Mouse (Mus musculus) hindbrain, embryonic 16.5 days (tissue): ENCODE results near the gene Ndufv3. TPM values are rescaled to one million over a fixed set of nuclear protein-coding genes. Genes with fewer than 3 reads are reported as not detected.
"Not testable (repeated sequence)": the region's sequence is repeated elsewhere in the genome, so short reads cannot be mapped to it uniquely, and the experiment has no call there.

ENCODE experiments used
- ATAC-seq: fragments of 200-750 bp; cut with Nextera tagmentation; 2 replicates; pipeline ENCODE4 v1.8.0; 2017; ENCODE audit warnings: moderate TSS enrichment, moderate library complexity
- H3K27ac ChIP-seq: fragments of 300-500 bp; sonication (generic); 2 replicates; pipeline ENCODE4 v1.5.1; 2014; ENCODE audit warnings: low read depth, mild to moderate bottlenecking, control low read depth, low read length, moderate library complexity
- H3K27me3 ChIP-seq: fragments of 300-500 bp; sonication (generic); replicated peaks from 2 replicates; pipeline ENCODE4 v1.6.1; 2014; ENCODE audit warnings: low read length; ENCODE audit not compliant: control insufficient read depth, insufficient read depth
- H3K36me3 ChIP-seq: fragments of 300-500 bp; sonication (generic); 2 replicates; pipeline ENCODE4 v1.6.1; 2014; ENCODE audit warnings: mild to moderate bottlenecking, low read length, moderate library complexity, mixed read lengths; ENCODE audit not compliant: control insufficient read depth, insufficient read depth
- H3K4me1 ChIP-seq: fragments of 300-500 bp; sonication (generic); 2 replicates; pipeline ENCODE4 v1.6.1; 2014; ENCODE audit warnings: low read depth, low read length; ENCODE audit not compliant: control insufficient read depth, insufficient read depth
- H3K4me2 ChIP-seq: fragments of 300-500 bp; sonication (generic); 2 replicates; pipeline ENCODE4 v1.6.1; 2014; ENCODE audit warnings: mild to moderate bottlenecking, low read length, control low read depth, moderate library complexity
- H3K4me3 ChIP-seq: fragments of 300-500 bp; sonication (generic); 2 replicates; pipeline ENCODE4 v1.5.1; 2014; ENCODE audit warnings: mild to moderate bottlenecking, low read length, control low read depth, moderate library complexity
- H3K9ac ChIP-seq: fragments of 300-500 bp; sonication (generic); 2 replicates; pipeline ENCODE4 v1.6.1; 2014; ENCODE audit warnings: low read depth, mild to moderate bottlenecking, control low read depth, low read length, moderate library complexity
- H3K9me3 ChIP-seq: fragments of 300-500 bp; sonication (generic); 2 replicates; pipeline ENCODE4 v1.6.1; 2014; ENCODE audit warnings: mild to moderate bottlenecking, low read length, moderate library complexity; ENCODE audit not compliant: control insufficient read depth
- WGBS: fragments of 180-500 bp; shearing (Covaris S2); extraction: QIAGEN DNeasy Blood & Tissue Kit; methylation state at CpG from one replicate; pipeline ENCODE4 v1.1.7; 2014; 5-methylcytosine and 5-hydroxymethylcytosine counted together
- polyA plus RNA-seq: library from polyadenylated mRNA; unstranded; fragments of >200 nt; fragmentation: Nextera tagmentation; extraction: Ambion mirVana; gene quantifications from 2 replicates; pipeline ENCODE4 v1.2.1, GENCODE M21; 2015

Gene Ndufv3
- polyA plus RNA-seq, 1 experiment from 2014 or later = 478 TPM

GRCm38 (mm10) chr17:31525114-31525513, 5.2 kb downstream of the Ndufv3 start:
- H3K27me3 ChIP-seq = no peaks in the 10 kb centered on the region
- H3K9ac ChIP-seq = no peak overlapping the region
- ATAC-seq = no peak
- peaks cover 17% of the 10 kb centered on the region for H3K4me1 ChIP-seq
- no peak overlapping the region for H3K4me2 ChIP-seq
- H3K36me3 ChIP-seq = peaks cover 14% of the 10 kb centered on the region; the same call in 1 of the 2 replicates
- WGBS = 95% methylated on average over 4 of the region's 4 CpGs
- H3K4me3 ChIP-seq = no peak overlapping the region
- H3K9me3 ChIP-seq = no peaks in the 10 kb centered on the region
- no peak overlapping the region for H3K27ac ChIP-seq

- Histone ChIP-seq H3K36me3 (peaks cover 14% of the 10 kb centered on the region; the same call in 1 of the 2 replicates), H3K4me1 (peaks cover 15% of the 10 kb centered on the region), H3K4me2 (no peak overlapping the region), H3K9me3 (no peaks in the 10 kb centered on the region), H3K27me3 (no peaks in the 10 kb centered on the region), H3K4me3 (no peak overlapping the region), H3K27ac (no peak overlapping the region), H3K9ac (no peak overlapping the region)
- ATAC-seq = no peak
- WGBS = 97% methylated on average over 3 of the region's 3 CpGs
Observed at GRCm38 (mm10) chr17:31525816-31526215, 5.9 kb downstream of the Ndufv3 start.

GRCm38 (mm10) chr17:31529314-31529713, 9.4 kb downstream of the Ndufv3 start:
- peaks cover 18% of the 10 kb centered on the region for H3K36me3 ChIP-seq
- no peaks in the 10 kb centered on the region for H3K9me3 ChIP-seq
- no peak for ATAC-seq
- 0 out of 2 replicates have a peak overlapping the region, but pooled peaks have one; percentile 24 for H3K4me2 ChIP-seq
- no peak overlapping the region for H3K27ac ChIP-seq
- H3K9ac ChIP-seq = no peak overlapping the region
- no peak overlapping the region for H3K4me3 ChIP-seq
- H3K27me3 ChIP-seq = no peaks in the 10 kb centered on the region
- H3K4me1 ChIP-seq = no peaks in the 10 kb centered on the region; the same call in 1 of the 2 replicates
- 19% methylated on average over 15 of the region's 15 CpGs for WGBS

- Histone ChIP-seq H3K27me3 (no peaks in the 10 kb centered on the region), H3K4me2 (no peak overlapping the region), H3K27ac (no peak overlapping the region), H3K4me1 (peaks cover 11% of the 10 kb centered on the region), H3K36me3 (peaks cover 18% of the 10 kb centered on the region), H3K9ac (no peak overlapping the region), H3K9me3 (no peaks in the 10 kb centered on the region), H3K4me3 (no peak overlapping the region)
- 88% methylated on average over 14 of the region's 14 CpGs for WGBS
- ATAC-seq = no peak
Observed at GRCm38 (mm10) chr17:31531441-31532158, 11.7 kb downstream of the Ndufv3 start.

- not testable (repeated sequence) for H3K4me3 ChIP-seq, H3K4me2 ChIP-seq, H3K27me3 ChIP-seq, H3K9ac ChIP-seq, ATAC-seq, H3K9me3 ChIP-seq, H3K27ac ChIP-seq
- Histone ChIP-seq H3K4me1 (peaks cover 11% of the 10 kb centered on the region), H3K36me3 (peaks cover 13% of the 10 kb centered on the region)
- WGBS = 97% methylated on average over 3 of the region's 4 CpGs
Observed at GRCm38 (mm10) chr17:31532331-31532730, 12.4 kb downstream of the Ndufv3 start.

- Histone ChIP-seq H3K27me3 (no peaks in the 10 kb centered on the region), H3K9ac (no peak overlapping the region), H3K27ac (peak overlapping the region; percentile 87), H3K4me1 (peaks cover 11% of the 10 kb centered on the region), H3K36me3 (peaks cover 6% of the 10 kb centered on the region), H3K4me3 (no peak overlapping the region), H3K4me2 (peak overlapping the region; percentile 26; the same call in 1 of the 2 replicates), H3K9me3 (no peaks in the 10 kb centered on the region)
- peak; percentile 35 for ATAC-seq
- 59% methylated on average over 4 of the region's 4 CpGs for WGBS
Observed at GRCm38 (mm10) chr17:31535358-31535757, 15.4 kb downstream of the Ndufv3 start.

GRCm38 (mm10) chr17:31535871-31536629, 16.1 kb downstream of the Ndufv3 start:
- Histone ChIP-seq H3K4me1 (peaks cover 11% of the 10 kb centered on the region), H3K4me2 (peak overlapping the region; percentile 26; the same call in 1 of the 2 replicates), H3K27me3 (no peaks in the 10 kb centered on the region), H3K27ac (peak overlapping the region; percentile 87), H3K9me3 (no peaks in the 10 kb centered on the region), H3K4me3 (no peak overlapping the region), H3K9ac (no peak overlapping the region; the same call in 1 of the 2 replicates), H3K36me3 (peaks cover 5% of the 10 kb centered on the region)
- peak; percentile 96 for ATAC-seq
- WGBS = 11% methylated on average over 8 of the region's 8 CpGs

- Histone ChIP-seq H3K36me3 (no peaks in the 10 kb centered on the region), H3K9ac (no peak overlapping the region), H3K27ac (no peak overlapping the region), H3K27me3 (no peaks in the 10 kb centered on the region), H3K4me1 (peaks cover 10% of the 10 kb centered on the region), H3K4me2 (no peak overlapping the region), H3K4me3 (no peak overlapping the region), H3K9me3 (no peaks in the 10 kb centered on the region)
- ATAC-seq = no peak
- 55% methylated on average over 3 of the region's 3 CpGs for WGBS
Observed at GRCm38 (mm10) chr17:31540101-31540500, 20.2 kb downstream of the Ndufv3 start.

- Histone ChIP-seq H3K27ac (peak overlapping the region; percentile 54), H3K9ac (no peak overlapping the region), H3K4me2 (no peak overlapping the region), H3K27me3 (no peaks in the 10 kb centered on the region), H3K9me3 (no peaks in the 10 kb centered on the region), H3K36me3 (no peaks in the 10 kb centered on the region), H3K4me3 (no peak overlapping the region), H3K4me1 (peaks cover 1% of the 10 kb centered on the region)
- ATAC-seq = no peak
- 46% methylated on average over 4 of the region's 4 CpGs for WGBS
Observed at GRCm38 (mm10) chr17:31540809-31541459, 21.0 kb downstream of the Ndufv3 start.
